Mouse (Mus musculus) hematopoietic stem cell, adult 5-6 weeks (primary cell): ENCODE results near the gene Cp. TPM values are rescaled to one million over a fixed set of nuclear protein-coding genes. Genes with fewer than 3 reads are reported as not detected.
A peak's percentile ranks its signal among the peaks of the same experiment; 100 is the strongest.
"Not testable (repeated sequence)": the region's sequence is repeated elsewhere in the genome, so short reads cannot be mapped to it uniquely, and the experiment has no call there.

ENCODE experiments used
- ATAC-seq, 2 experiments: fragments of 125-278 bp in 1 of 2; replicated peaks in 1 of 2; 2 replicates each; pipeline ENCODE4 v1.8.0; 2016 to 2017; ENCODE audit warnings: inconsistent platforms in 2 of 2, mild to moderate bottlenecking in 2 of 2, moderate number of reproducible peaks in 2 of 2, low read depth in 1 of 2, moderate TSS enrichment in 1 of 2; ENCODE audit not compliant: low FRiP score in 2 of 2, poor library complexity in 2 of 2, severe bottlenecking in 2 of 2, insufficient read depth in 1 of 2, low TSS enrichment in 1 of 2
- total RNA-seq: library from RNA; stranded (forward); fragments of 172-1452, 232-1000 nt; gene quantifications from 2 replicates; pipeline ENCODE4 v1.2.3, GENCODE M21; 2017

Cp gene
- total RNA-seq, 1 experiment from 2014 or later = not detected

DNA sequence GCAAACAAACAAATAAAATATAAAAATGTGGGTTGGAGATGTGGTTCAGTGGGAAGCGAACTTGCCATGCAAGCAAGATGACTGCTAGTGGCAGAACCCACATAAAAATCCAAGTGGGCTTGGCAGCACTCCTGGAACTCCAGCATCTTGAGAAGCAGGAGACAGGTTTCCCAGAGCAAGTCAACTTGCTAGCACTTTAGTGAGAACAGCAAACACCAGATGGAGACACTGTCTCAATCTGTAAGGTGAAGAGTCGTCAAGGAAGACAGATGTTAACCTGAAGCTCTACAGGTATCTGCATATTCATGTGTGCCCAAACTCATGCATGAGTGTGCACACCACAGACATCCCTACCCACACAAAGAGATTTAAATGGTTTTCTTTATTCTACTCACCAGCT is 42.7 kb downstream of the Cp start:
- ATAC-seq = no peak

DNA sequence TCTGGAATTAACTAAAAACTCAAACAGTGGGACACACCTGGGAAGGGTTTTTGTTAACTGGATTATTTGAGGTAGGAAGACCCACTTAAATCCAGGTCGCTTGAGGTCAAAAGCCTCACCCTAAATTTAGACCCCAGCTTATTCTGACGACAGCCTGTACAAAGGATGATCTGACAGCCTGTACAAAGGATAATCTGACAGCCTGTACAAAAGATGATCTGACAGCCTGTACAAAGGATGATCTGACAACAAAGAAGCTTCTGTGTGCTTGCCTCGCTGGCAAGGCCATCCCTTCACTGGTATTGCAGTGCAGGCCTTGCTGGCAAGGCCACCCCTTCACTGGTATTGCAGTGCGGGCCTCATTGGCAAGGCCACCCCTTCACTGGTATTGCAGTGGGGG is 44.0 kb downstream of the Cp start:
- ATAC-seq = no peak

DNA sequence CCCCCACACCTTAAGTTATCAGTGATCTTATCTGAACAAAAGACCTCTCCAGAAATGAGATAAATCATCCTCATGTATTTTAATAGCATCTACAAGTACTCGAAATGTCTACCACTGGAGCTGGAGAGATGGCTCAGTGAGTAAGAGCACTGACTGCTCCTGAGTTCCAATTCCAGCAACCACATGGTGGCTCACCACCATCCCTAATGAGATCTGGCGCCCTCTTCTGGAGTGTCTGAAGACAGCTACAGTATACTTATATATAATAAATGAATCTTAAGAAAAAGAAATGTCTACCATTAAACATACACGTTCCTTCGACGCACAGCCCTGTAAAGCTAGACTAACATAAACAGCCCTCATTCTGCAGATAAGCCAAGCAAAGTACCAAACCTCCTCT is 45.9 kb downstream of the Cp start:
- ATAC-seq = no peak

DNA sequence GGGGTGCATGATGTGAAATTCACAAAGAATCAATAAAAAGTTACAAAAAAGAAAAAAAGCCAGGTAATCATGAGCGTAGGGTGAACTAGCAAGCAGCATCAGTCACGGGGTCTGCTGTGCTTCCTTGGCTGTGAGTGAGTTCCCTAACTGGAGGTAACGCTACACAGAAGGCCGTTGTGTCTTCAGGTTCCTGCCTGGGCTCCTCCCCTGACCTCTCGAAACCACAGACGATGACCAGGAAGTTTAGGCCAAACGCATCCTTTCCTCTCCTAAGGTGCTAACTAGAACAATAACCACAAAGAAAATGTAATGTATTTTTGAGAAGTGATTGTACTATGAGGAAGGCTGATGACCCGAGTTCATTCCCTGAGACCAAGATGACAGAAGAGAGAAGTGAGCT is 47.6 kb downstream of the Cp start:
- ATAC-seq = peak; percentile 37 to 66; a peak in 2 of 4 replicates

DNA sequence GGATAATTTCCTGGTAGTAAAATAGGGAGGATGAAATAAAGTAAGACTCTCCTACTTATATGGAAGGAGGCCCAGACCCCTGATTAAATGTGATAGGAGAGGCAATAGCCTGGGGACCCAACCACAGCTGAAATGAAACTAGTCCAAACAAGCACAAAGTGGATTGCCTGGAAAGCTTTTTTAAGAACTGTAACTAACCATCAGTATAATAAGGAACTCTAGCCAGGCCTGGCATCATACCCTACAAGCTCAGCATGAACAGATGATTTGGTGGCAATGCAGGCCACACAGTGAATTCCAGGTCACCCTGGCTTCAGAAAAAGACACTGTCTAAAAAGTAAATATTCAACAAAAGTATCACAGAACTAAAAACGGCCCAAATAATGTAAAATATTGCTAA is 48.8 kb downstream of the Cp start:
- ATAC-seq = no peak

DNA sequence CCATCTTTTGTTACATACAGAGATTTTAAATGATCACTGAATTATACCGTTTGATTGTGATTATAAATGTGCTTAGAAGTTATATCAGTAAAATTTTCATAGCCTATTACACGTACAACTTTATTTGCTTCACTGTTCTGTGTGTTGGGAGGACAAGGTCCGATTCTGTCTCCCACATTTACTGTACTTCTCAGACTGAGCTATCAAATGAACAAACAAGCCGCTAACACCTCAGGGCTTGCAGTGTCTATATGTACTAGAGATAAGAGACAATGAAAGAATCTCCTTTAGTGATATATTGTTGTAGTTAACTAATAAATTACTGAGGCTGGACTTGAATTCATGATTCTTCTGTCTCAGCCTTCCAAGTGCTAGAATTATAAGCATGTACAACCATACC is 50.4 kb downstream of the Cp start:
- no peak for ATAC-seq

DNA sequence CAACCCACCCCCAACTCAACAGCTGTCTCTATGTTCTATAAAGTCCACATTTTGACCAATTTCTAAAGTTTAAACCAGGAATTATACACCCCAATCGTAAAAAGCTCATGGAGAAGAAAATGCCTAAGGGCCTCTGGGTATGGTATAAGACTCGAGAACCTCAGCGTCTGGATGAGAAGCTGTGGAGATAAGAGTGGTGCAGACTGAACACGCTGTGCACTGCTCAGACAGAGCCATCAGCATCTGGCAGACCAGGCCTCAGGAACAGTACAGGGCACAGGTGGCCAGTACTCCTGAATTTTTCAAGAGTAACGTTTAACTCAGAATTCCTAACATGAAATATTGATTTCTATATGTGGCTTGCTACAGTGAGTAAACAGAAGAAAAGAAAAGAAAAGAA is 50.9 kb downstream of the Cp start:
- no peak for ATAC-seq

DNA sequence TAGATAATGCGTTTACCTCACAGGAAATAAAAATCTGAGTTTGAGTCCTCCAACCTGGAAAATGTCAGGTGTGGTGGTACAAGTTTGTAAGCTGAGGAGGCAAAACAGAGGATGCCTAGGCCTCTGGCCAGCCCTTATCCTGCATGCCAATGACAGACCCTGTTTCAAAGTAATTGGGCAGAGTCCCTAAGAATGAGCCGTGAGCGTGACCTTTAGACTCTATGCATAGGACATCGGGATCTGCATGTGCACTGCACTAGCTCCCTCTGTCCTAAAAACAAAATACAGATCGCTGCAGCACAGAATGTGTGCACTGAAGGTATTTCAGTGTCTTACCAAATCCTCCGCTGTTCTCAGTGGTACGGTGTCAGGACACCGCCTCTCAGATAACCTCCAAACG is 53.6 kb downstream of the Cp start:
- no peak for ATAC-seq

DNA sequence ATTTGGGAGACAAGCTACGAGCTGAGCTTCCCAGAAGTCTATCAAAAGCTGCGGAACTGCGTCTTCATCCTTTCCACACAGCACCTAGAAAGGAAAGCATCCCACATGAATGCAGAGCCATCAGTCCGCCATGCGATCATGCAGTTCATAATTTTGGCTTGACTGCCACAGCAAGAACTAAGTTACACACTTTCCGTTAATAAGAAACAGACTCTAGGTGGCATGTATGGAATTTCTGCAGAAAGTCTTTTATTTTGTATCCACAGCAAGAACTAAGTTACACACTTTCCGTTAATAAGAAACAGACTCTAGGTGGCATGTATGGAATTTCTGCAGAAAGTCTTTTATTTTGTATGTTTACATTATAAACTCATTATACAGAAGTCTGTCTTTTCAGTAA is 54.1 kb downstream of the Cp start:
- ATAC-seq = not testable (repeated sequence)

DNA sequence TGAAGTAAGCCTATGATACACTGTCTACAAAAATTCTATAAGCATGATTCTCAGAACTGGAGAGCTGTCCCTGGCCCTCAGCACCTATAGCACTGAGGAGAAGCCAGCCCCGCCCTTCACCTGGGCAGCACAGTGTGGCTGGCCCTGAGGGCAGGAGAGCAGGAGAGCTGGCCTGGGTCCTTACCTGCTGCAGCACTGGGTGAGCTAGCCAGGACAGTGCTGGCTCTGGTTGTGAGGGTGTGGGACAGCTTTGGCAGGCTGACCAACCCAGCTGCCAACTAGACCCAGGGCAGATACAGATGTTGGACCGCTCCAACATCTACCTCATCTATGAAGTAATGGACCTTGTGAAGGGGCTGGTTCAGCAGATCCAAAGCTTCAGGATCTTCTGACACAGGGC is 57.6 kb downstream of the Cp start:
- no peak for ATAC-seq

DNA sequence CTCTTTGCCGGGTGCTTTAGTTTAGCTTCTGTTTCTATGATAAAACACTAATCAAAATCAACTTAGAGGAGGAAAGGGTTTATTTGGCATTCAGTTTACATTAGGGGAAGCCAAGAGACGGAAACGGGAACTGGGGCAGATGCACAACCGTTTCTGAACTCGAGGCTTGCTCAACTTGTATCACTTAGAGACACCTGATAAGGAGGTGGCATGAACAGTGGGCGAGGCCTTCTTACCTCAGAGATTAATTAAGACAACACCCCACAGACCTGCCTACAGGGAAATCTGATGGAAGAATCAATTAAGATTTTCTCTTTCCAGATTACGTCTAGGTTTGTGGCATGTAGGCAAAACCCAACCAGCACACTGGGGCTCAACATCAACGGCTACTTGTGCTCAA is 61.2 kb downstream of the Cp start:
- no peak for ATAC-seq

DNA sequence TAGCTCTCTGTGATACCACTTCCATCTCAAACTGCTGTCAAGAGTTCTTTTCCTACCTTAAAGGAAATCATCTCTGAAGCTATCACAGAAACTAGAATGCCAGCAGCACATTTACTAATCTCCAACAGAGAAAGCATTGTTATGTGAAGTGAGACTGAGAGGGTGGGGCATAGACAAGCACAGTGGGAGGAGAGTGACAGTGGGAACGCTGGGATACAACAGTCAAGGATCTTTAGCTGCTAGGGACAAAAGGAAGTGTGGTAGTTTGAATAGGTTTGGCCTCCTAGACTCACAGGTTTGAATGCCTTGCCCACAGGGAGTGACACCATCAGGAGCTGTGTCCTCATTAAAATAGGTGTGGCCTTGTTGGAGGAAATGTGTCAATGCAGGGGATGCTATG is 67.0 kb downstream of the Cp start:
- ATAC-seq = no peak

DNA sequence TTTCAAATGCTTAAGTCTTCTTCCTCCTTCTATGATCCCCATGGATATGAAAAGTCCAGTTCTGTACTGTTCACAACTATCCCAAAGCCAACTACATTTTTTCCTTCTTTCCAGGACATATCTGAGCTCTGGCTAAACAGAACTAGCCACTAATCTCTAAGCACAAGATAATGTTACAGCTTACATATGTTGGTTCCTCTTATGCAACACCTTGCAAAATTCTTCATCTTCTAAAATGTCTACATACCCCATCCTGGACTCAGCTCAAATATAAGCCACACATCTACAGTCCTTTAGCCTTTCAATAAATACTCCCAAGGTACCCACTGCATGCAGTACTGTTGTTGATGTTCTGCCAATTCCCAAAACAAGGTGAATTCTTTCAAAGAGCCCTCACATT is 69.6 kb downstream of the Cp start:
- ATAC-seq = no peak

DNA sequence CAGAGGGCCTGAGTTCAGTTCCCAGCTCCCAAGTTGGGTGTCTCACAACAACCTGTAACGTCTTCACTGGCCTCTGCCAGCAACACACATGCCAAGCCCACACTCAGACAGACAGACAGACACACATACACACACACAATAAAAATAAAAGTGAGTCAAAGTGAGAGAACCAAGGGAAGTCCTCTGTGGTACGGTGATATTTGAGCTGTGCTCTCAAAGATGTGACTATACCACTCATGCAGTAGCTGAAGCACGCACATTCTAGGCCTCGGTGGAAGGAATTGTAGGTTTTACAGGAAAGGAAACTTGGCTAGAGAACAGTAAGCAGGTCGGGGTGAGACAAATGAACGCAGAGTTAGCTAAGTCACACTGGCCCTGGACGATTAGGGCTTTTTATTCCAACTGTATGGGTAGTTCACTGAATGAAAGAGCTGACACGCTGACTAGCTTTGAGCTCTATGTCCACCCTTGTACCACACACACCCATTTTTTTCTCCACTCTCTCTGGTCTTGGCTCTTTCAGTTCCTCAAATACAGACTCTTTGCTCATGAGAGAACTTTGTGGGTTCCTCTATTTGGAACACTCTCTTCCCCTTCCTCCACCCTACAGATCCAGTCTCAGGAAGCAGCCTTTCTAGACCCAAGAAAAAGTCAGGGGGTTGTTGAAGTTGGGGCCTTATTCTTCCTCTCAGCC is 70.3 kb downstream of the Cp start:
- peak; percentile 97 to 99 for ATAC-seq

DNA sequence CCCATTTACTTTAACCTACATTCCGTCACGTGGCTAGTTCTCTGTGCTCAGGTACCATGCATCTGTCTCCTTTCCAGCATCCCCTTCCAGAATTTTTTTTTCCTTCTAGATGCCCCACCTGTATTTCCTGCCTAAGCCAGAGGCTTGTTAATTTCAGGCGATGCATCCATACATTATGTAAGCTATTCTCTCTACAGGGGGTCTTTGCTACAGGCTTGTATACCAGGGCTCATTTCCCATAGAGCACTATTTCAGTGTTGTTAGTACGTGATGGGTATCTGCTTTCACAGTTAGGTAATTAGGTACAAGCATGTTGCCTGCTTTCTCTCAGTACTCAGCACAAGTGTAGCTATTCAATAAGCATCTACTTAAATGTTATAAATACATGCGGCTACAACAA is 70.9 kb downstream of the Cp start:
- ATAC-seq = peak in 1 of 2 experiments; percentile 1; a peak in 1 of 4 replicates

DNA sequence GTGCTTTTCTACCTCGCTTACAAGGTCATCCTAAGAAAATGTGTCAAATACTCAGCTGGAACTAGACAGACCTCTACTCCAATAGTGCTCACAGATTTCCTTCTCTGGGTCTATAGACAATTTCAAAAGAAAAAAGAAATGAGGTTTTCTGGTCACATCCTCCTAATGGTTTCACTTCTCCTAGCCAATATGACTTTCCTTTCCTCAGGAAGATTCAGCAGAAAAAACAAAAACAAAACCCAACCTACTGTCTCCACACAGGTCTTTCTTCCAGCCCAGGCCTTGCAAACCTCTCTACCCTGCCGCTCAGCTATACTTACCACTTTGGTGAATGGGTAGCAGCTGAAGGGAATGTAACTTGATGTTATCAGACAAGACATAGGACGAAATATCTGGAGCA is 71.8 kb downstream of the Cp start:
- ATAC-seq = no peak

DNA sequence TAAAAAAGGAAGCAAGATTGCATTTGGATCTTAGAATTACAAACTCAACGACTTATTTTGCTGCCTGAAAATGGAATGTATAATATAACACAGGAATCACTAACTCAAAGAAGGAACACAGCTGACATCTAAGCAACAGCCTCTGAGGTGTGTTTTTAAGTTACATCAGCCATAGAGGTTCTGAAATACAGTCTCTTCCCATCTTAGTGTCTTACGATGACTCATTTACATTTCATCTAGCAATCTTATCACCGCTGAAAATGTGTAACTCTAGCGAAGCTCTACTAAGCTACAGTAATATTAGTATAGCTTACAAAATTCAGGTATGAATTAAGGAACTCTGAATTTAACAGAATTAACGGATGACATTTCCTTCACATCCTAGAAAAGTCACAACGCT is 74.0 kb downstream of the Cp start:
- no peak for ATAC-seq

DNA sequence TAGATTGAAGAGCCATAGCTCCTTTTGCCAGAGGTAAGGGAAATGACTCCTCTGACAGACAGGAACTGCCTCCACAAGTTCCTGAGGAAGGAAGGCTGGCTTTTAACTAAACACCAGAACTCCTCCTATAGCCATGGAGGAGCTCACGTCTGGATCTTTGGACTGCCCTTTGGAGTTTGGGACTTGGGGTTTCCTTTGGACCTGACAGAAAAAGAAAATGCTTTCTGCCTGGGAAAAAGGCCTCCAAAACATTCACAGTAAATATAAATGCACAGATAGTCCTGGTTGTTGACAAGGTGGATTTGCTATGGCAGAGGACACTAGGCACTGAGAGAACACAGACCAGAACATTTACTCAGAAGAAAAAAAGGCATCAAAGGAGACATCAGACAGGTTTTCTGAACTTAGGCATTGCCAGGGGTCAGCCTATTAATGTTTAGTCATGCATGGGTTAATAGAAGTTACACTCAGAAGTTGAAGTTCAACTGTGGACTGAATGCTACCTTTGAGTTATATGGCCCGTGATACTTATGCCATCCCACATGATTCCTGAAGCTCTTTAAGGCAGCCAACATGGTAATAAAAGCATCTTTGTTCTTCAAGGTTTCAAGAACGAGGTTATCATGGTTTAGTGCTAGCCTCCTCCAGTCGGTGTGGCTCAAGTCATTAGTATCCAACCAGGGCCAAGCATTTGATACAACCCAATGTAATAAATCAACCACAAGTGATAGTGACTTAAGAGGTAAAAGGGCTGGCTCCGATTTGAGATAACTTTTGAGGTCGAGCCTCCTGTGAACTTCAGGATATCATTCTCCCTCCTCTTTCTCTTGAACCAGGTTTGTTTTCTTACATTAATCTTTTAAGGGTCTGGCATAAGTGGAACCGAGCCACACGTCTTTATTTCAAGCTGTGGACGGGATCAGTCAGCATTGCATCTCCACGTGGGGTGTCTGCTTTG is 77.2 kb downstream of the Cp start:
- ATAC-seq = peak in 1 of 2 experiments; percentile 19; a peak in 2 of 4 replicates
